Comparison of ENCODE assay signal across 10 mouse cellular contexts in genomic region chr2:21067292-21067850, GRCm38 (mm10).
"Had no signal": no experiment of that assay in that cellular context is flagged by ENCODE, and none has a peak within 500 bp of the region (broad histone marks: within the 10 kb centered on the region; RNA-seq: fewer than 3 reads in every experiment).

No protein-coding gene starts in this region.

- H3K27me3 ChIP-seq: limb, embryonic 13.5 days; neural tube, embryonic 12.5 days had no signal

- H3K9me3 ChIP-seq: limb, embryonic 13.5 days; midbrain, embryonic 10.5 days; neural tube, embryonic 12.5 days had no signal

- DNase-seq: kidney, adult 8-10 months; kidney, postnatal 25 days; layer of hippocampus, adult 9-11 months; lung, adult 18-20 months; midbrain, embryonic 14.5 days; retina, postnatal 1 day had no signal

- H3K27ac ChIP-seq: limb, embryonic 13.5 days; liver, embryonic 14.5 days; midbrain, embryonic 10.5 days; neural tube, embryonic 12.5 days had no signal

- H3K4me1 ChIP-seq: limb, embryonic 13.5 days; midbrain, embryonic 10.5 days; neural tube, embryonic 12.5 days had no signal

- H3K36me3 ChIP-seq: limb, embryonic 13.5 days; midbrain, embryonic 10.5 days; neural tube, embryonic 12.5 days had no signal

- H3K4me3 ChIP-seq: limb, embryonic 13.5 days; midbrain, embryonic 10.5 days; neural tube, embryonic 12.5 days had no signal

- H3K9ac ChIP-seq: limb, embryonic 13.5 days; liver, embryonic 14.5 days; neural tube, embryonic 12.5 days had no signal

- H3K4me2 ChIP-seq: limb, embryonic 13.5 days; neural tube, embryonic 12.5 days had no signal
